Mouse (Mus musculus) bone marrow, adult 2 months (tissue): ENCODE data around the gene Gm45808. TPM values are rescaled to one million over a fixed set of nuclear protein-coding genes. Genes with fewer than 3 reads are reported as not detected.
"Not testable (repeated sequence)": the region's sequence is repeated elsewhere in the genome, so short reads cannot be mapped to it uniquely, and the experiment has no call there.

ENCODE experiments used
- H3K27ac ChIP-seq: fragments of 200-500 bp; 2 replicates; pipeline ENCODE4 v1.5.1; 2012; ENCODE audit warnings: low read depth, mild to moderate bottlenecking, control low read depth, inconsistent platforms, low read length; ENCODE audit not compliant: control insufficient read depth, poor library complexity, insufficient read depth
- H3K4me1 ChIP-seq: fragments of 200-500 bp; 2 replicates; pipeline ENCODE4 v1.6.1; 2011; ENCODE audit warnings: low read length; ENCODE audit not compliant: control insufficient read depth, insufficient read depth
- H3K4me3 ChIP-seq: fragments of 200-500 bp; replicated peaks from 2 replicates; pipeline ENCODE3; 2011; ENCODE audit warnings: mild to moderate bottlenecking, low read depth, low read length, control low read depth; ENCODE audit not compliant: control insufficient read depth
- CTCF ChIP-seq: fragments of 200-500 bp; IDR thresholded peaks from 2 replicates; pipeline ENCODE4 v1.5.1; 2011; ENCODE audit warnings: low read length, control low read depth; ENCODE audit not compliant: control insufficient read depth, insufficient read depth
- POLR2A ChIP-seq: fragments of 200-500 bp; IDR thresholded peaks from 2 replicates; pipeline ENCODE4 v1.6.1; 2011; ENCODE audit warnings: low read depth, mild to moderate bottlenecking, control low read depth, low read length, borderline replicate concordance; ENCODE audit not compliant: control insufficient read depth
- WGBS: fragments of 180-500 bp; shearing (Covaris S2); methylation state at CpG from one replicate; pipeline ENCODE4 v1.1.7; 2018; 5-methylcytosine and 5-hydroxymethylcytosine counted together
- polyA plus RNA-seq: library from polyadenylated mRNA; stranded (reverse); fragments of >200 nt; gene quantifications from 2 replicates; pipeline ENCODE4 v1.2.4, GENCODE M21; 2011; ENCODE audit warnings: low replicate concordance; ENCODE audit not compliant: missing spikeins, insufficient read depth, insufficient read length

Gm45808 gene
- polyA plus RNA-seq, 1 experiment, result not detected

DNA sequence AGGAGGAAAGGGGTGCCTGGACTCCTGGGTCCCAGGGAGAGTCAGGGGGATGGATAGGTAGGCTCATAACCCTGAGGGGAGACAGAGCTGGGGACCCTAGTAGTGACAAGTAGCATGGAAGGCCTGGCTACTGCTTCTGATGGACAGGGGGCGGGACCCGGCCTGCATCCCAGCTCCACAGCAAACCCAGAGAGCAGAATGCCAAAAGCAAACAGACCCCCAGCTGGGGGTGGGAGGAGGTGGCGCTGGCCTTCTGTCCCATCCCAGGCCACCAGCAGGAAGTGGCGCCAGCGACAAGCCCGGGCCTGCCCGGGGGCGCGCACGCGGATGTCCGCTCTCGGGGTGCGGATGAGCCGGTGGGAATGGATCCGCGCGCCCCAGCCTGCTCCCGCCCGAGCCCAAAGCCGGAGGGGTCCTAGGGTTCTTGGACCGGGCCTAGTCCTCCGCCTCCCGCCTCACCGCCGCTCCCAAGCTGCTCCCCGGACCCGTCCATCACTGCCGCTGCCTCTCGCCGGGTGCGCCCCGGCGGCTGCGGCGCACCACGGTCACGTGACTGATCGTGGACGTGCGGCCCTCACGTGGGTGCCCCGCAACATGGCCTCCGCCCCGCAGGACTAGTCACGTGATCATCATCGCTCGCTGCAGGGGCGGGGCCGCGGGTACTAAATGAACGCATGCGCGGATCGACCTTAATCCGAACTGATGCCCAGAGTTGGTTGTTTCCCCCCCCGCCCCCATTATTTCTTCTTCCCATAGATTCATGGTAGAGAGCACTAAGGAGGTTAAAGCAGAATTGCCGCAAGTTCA lies 20.1 kb downstream of the Gm45808 start, which contains the start of gene Bax:
Gene Bax, minus strand, starts transcription at position 616 of the 807 bp plus-strand sequence.
- Histone ChIP-seq H3K4me1 (no peaks in the 10 kb centered on the region), H3K4me3 (peak within 1 kb of the TSS; percentile 80), H3K27ac (peak within 1 kb of the TSS; percentile 51)
- under 1% methylated on average over 57 of the region's 58 CpGs for WGBS
- TF ChIP-seq POLR2A (peak; percentile 88; the same call in 1 of the 2 replicates), CTCF (no peak)

DNA sequence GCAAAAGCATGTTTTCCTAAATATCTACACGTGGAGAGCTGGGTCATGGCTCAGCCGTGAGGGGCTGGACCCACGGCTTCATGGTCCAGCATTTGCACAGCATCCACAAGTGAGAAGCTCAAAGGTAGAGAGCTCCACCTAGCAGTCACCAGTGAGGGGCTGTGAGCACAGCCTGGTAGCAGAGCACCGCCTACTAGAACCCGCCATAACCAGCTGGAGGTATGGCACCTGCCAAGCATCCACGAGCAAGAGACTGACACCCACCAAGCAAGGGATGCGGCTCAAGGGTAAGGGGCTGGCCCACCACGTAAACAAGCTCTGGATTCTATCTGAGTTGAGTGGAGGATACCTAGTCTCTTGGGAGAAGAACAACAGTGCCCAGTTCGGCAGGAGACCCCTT lies 21.1 kb downstream of the Gm45808 start:
- WGBS, result 73% methylated on average over 9 of the region's 9 CpGs
- TF ChIP-seq CTCF, result peak; percentile 8; the same call in 1 of the 2 replicates
- TF ChIP-seq POLR2A, result no peak
- Histone ChIP-seq H3K4me1 (peaks cover 1% of the 10 kb centered on the region; the same call in 1 of the 2 replicates), H3K27ac (no peak overlapping the region), H3K4me3 (no peak overlapping the region)

DNA sequence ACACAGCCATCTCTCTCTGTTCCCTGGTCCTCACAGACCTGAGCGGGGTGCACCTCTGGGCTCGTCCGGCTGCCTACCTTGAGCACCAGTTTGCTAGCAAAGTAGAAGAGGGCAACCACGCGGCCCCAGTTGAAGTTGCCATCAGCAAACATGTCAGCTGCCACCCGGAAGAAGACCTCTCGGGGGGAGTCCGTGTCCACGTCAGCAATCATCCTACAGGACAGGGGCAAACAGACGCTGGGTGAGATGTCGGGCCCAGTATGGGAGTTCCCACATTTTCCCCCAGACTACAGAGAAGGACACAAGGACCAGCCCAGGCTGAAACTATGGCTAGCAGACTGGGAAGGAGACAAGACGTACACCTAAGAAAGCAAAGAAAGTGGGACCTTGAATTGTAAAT lies 21.5 kb downstream of the Gm45808 start:
- Histone ChIP-seq H3K4me3 (no peak overlapping the region), H3K4me1 (peaks cover 1% of the 10 kb centered on the region; the same call in 1 of the 2 replicates), H3K27ac (no peak overlapping the region)
- WGBS, result 91% methylated on average over 12 of the region's 12 CpGs
- TF ChIP-seq POLR2A, result no peak
- no peak for TF ChIP-seq CTCF

- WGBS, result 87% methylated on average over 7 of the region's 7 CpGs
- no peak overlapping the region for H3K4me3 ChIP-seq
These were observed 22.4 kb downstream of the Gm45808 start for GRCm38 (mm10) chr7:45463987-45464778.

DNA sequence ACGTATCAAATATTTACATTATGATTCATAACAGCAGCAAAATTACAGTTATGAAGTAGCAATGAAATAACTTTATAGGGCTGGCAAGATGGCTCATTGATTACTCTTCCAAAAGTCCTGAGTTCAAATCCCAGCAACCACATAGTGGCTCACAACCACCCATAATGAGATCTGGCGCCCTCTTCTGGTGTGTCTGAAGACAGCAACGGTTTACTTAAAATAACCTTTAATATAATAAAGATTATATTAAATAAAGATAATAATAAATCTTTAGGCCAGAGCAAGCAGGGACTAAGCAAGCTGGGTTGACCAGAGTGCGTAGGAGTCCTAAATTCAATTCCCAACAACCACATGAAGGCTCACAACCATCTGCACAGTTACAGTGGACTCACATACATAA lies 23.7 kb downstream of the Gm45808 start:
- WGBS, result 77% methylated on average over 4 of the region's 4 CpGs
- not testable (repeated sequence) for H3K27ac ChIP-seq, H3K4me1 ChIP-seq, H3K4me3 ChIP-seq

More at GRCm38 (mm10) chr7:45463987-45464778, 22.4 kb downstream of the Gm45808 start:
- TF ChIP-seq POLR2A (no peak), CTCF (no peak)
- H3K27ac ChIP-seq, result no peak overlapping the region
- H3K4me1 ChIP-seq, result peaks cover 1% of the 10 kb centered on the region; the same call in 1 of the 2 replicates

- WGBS, result 93% methylated on average over 4 of the region's 4 CpGs
- TF ChIP-seq CTCF (no peak), POLR2A (no peak)
- H3K27ac ChIP-seq, result no peak overlapping the region
- no peak overlapping the region for H3K4me3 ChIP-seq
- peaks cover 1% of the 10 kb centered on the region; the same call in 1 of the 2 replicates for H3K4me1 ChIP-seq
These were observed 24.3 kb downstream of the Gm45808 start for GRCm38 (mm10) chr7:45462325-45462724.

GRCm38 (mm10) chr7:45461781-45462180 lies 24.8 kb downstream of the Gm45808 start:
- 88% methylated on average over 4 of the region's 4 CpGs for WGBS
- no peak for TF ChIP-seq CTCF
- Histone ChIP-seq H3K4me3 (no peak overlapping the region), H3K27ac (no peak overlapping the region), H3K4me1 (peaks cover 4% of the 10 kb centered on the region; the same call in 1 of the 2 replicates)

- H3K4me3 ChIP-seq, result no peak overlapping the region
- no peak for TF ChIP-seq CTCF
- no peak for TF ChIP-seq POLR2A
- 78% methylated on average over 5 of the region's 5 CpGs for WGBS
- H3K4me1 ChIP-seq, result peaks cover 4% of the 10 kb centered on the region; the same call in 1 of the 2 replicates
- H3K27ac ChIP-seq, result peak overlapping the region; percentile 83
These were observed 25.3 kb downstream of the Gm45808 start for GRCm38 (mm10) chr7:45461326-45461725.
